ENCODE assay signal across 11 mouse cellular contexts in genomic region chr5:38062709-38063108, GRCm38 (mm10). TPM values are rescaled to one million over a fixed set of nuclear protein-coding genes. Genes with fewer than 3 reads are reported as not detected.
DNase-seq lines count a peak whose midpoint lies in the region; TF ChIP-seq lines count a peak whose summit lies in the region.
"Had no signal": no experiment of that assay in that cellular context is flagged by ENCODE, and none has a peak within 500 bp of the region (broad histone marks: within the 10 kb centered on the region; RNA-seq: fewer than 3 reads in every experiment).

No protein-coding gene starts in this region.

- H3K27me3 ChIP-seq in splenic B cell, adult 2 months (ENCODE audit: control insufficient read depth, insufficient read depth, low read length, poor library complexity, severe bottlenecking): no peaks in the 10 kb centered on the region
- H3K27me3 ChIP-seq in cerebellum, adult 2 months (ENCODE audit: control insufficient read depth, insufficient read depth, low read length): no peaks in the 10 kb centered on the region

- DNase-seq in gastrocnemius, adult 2 months: no peak
- no peak for DNase-seq in gastrocnemius, adult 8-10 months (ENCODE audit: low spot score in 2 of 2)
- peak; percentile 7 for DNase-seq in lung, postnatal 36 days
- no peak for DNase-seq in lung, postnatal 10 days
- DNase-seq in brain, embryonic 14.5 days (ENCODE audit: low read depth): peak; percentile 43
- peak; percentile 15 for DNase-seq in splenic B cell, adult 2 months (ENCODE audit: low read depth, low spot score)
- no peak for DNase-seq in urinary bladder, postnatal 14 days (ENCODE audit: low spot score)
- no peak for DNase-seq in cerebellum, adult 2 months
- DNase-seq: gastrocnemius, postnatal 25 days; kidney, postnatal 4 days had no signal

- H3K4me1 ChIP-seq in cerebellum, adult 2 months (ENCODE audit: control insufficient read depth, insufficient read depth, low read length): peaks cover 9% of the 10 kb centered on the region; the same call in 1 of the 2 replicates

- no peak overlapping the region for H3K4me3 ChIP-seq in gastrocnemius, adult 2 months
- no peak overlapping the region for H3K4me3 ChIP-seq in cerebellum, adult 2 months (replicated peaks; ENCODE audit: insufficient read depth, low read depth, low read length)
- H3K4me3 ChIP-seq: midbrain, embryonic 12.5 days had no signal

- H3K36me3 ChIP-seq in splenic B cell, adult 2 months (ENCODE audit: control insufficient read depth, insufficient read depth, low read length, poor library complexity, severe bottlenecking): no peaks in the 10 kb centered on the region
- H3K36me3 ChIP-seq: midbrain, embryonic 12.5 days had no signal

- TF ChIP-seq CTCF in gastrocnemius, adult 2 months (IDR thresholded peaks at IDR 0.05): peak; percentile 48
- no peak for TF ChIP-seq CTCF in brain, embryonic 14.5 days (IDR thresholded peaks at IDR 0.05; ENCODE audit: borderline replicate concordance, extremely low read depth, insufficient read depth, insufficient read length)
- no peak for TF ChIP-seq CTCF in cerebellum, adult 2 months (IDR thresholded peaks at IDR 0.05; ENCODE audit: borderline replicate concordance, insufficient read depth, low read depth, low read length)

- intact Hi-C loops in gastrocnemius, adult 2 months (cut with DNase I): no loop called here

- no peak for TF ChIP-seq POLR2A in brain, embryonic 14.5 days (IDR thresholded peaks at IDR 0.05; ENCODE audit: borderline replicate concordance, extremely low read depth, insufficient read depth, insufficient read length, poor library complexity, severe bottlenecking)
- no peak for TF ChIP-seq POLR2A in cerebellum, adult 2 months (IDR thresholded peaks at IDR 0.05; ENCODE audit: borderline replicate concordance, insufficient read depth, low read length)

- 32% methylated on average over 5 of the region's 5 CpGs for WGBS in cerebellum, adult 2 months

- H3K27ac ChIP-seq in gastrocnemius, adult 2 months: no peak overlapping the region
- no peak overlapping the region for H3K27ac ChIP-seq in cerebellum, adult 2 months (ENCODE audit: insufficient read depth, low read length)
- H3K27ac ChIP-seq: midbrain, embryonic 12.5 days had no signal

RNA-seq across cellular contexts. Expression of gene Stx18, which starts 24.2 kb away (rescaled TPM):
- 10 to 100 TPM; 14.3 to 15.1 TPM for total RNA-seq in gastrocnemius, adult 2 months (2021)
- 10 to 100 TPM; 10.6 to 13.3 (median 12.6) TPM for total RNA-seq in gastrocnemius, adult 8-10 months (2022)
- 25.6 and 28.0 TPM in 2 replicates for polyA plus RNA-seq in brain, embryonic 14.5 days (2012; rRNA removed)
- 44.8 and 52.3 TPM in 2 replicates for polyA plus RNA-seq in cerebellum, adult 2 months (2012; rRNA removed)

Comparison
In these comparisons a context has a peak if more than half of its experiments do, and no peak if none do; other contexts are left out.
1. DNase-seq: peak in lung, postnatal 36 days (single experiment), brain, embryonic 14.5 days (single experiment) and splenic B cell, adult 2 months (single experiment); none in gastrocnemius, adult 2 months (single experiment), gastrocnemius, adult 8-10 months (0 of 2), lung, postnatal 10 days (single experiment), urinary bladder, postnatal 14 days (single experiment) and cerebellum, adult 2 months (0 of 2).